Comparison of ENCODE assay signal across 8 mouse cellular contexts in genomic region chr17:71782699-71783365, GRCm38 (mm10). TPM values are rescaled to one million over a fixed set of nuclear protein-coding genes. Genes with fewer than 3 reads are reported as not detected.
DNase-seq lines count a peak whose midpoint lies in the region; ATAC-seq lines count a peak whose summit lies in the region.

No protein-coding gene starts in this region.

- H3K4me1 ChIP-seq in embryonic facial prominence, embryonic 14.5 days (ENCODE audit: control insufficient read depth, insufficient read depth, low read length), result peaks cover 2% of the 10 kb centered on the region; the same call in 1 of the 2 replicates
- H3K4me1 ChIP-seq in lung, embryonic 16.5 days (replicated peaks; ENCODE audit: control insufficient read depth, insufficient read depth, low read length), result no peaks in the 10 kb centered on the region

- H3K9ac ChIP-seq in embryonic facial prominence, embryonic 14.5 days (ENCODE audit: low read depth, low read length), result peak overlapping the region; percentile 82
- H3K9ac ChIP-seq in lung, embryonic 16.5 days (ENCODE audit: low read length), result peak overlapping the region; percentile 70

- peaks cover 9% of the 10 kb centered on the region; the same call in 1 of the 2 replicates for H3K9me3 ChIP-seq in embryonic facial prominence, embryonic 14.5 days (ENCODE audit: control insufficient read depth, low read length)
- no peaks in the 10 kb centered on the region for H3K9me3 ChIP-seq in lung, embryonic 16.5 days (ENCODE audit: control insufficient read depth, low read length)

- H3K27ac ChIP-seq in embryonic facial prominence, embryonic 14.5 days (replicated peaks; ENCODE audit: low read depth, low read length), result peak overlapping the region; percentile 65
- H3K27ac ChIP-seq in lung, embryonic 16.5 days (ENCODE audit: low read length), result no peak overlapping the region

- intact Hi-C loops in heart, postnatal 10 days (cut with DNase I), result loop anchor here (5.0 kb wide), 1 partner anchor 86 kb away; no protein-coding TSS in a partner anchor

- WGBS in embryonic facial prominence, embryonic 14.5 days, result 0% methylated on average over 20 of the region's 59 CpGs
- 1% methylated on average over 29 of the region's 59 CpGs for WGBS in lung, embryonic 16.5 days

- peak overlapping the region; percentile 78 for H3K4me3 ChIP-seq in embryonic facial prominence, embryonic 14.5 days (ENCODE audit: low read depth, low read length)
- H3K4me3 ChIP-seq in lung, embryonic 16.5 days (ENCODE audit: low read length), result peak overlapping the region; percentile 58

- H3K4me2 ChIP-seq in embryonic facial prominence, embryonic 14.5 days (ENCODE audit: low read depth, low read length), result peak overlapping the region; percentile 83
- H3K4me2 ChIP-seq in lung, embryonic 16.5 days (ENCODE audit: low read depth, low read length), result peak overlapping the region; percentile 77

- peak; percentile 23 for DNase-seq in kidney, adult 18-20 months
- no peak for DNase-seq in kidney, adult 9 months
- DNase-seq in embryonic facial prominence, embryonic 14.5 days (ENCODE audit: low spot score), result peak; percentile 34
- peak; percentile 38 to 40 for DNase-seq in heart, postnatal 10 days
- DNase-seq in layer of hippocampus, adult 9-11 months, result peak; percentile 30
- DNase-seq in right cerebral cortex, postnatal 10 days (ENCODE audit: low spot score in 2 of 2), result peak; percentile 57 to 68
- no peak for DNase-seq in spleen, postnatal 10 days (ENCODE audit: low spot score in 2 of 2)

- peak; percentile 41; the same call in 1 of the 2 replicates for ATAC-seq in embryonic facial prominence, embryonic 14.5 days (ENCODE audit: low read depth)
- ATAC-seq in lung, embryonic 16.5 days (ENCODE audit: low read depth), result peak; percentile 47

- no peaks in the 10 kb centered on the region for H3K27me3 ChIP-seq in embryonic facial prominence, embryonic 14.5 days (replicated peaks; ENCODE audit: control insufficient read depth, insufficient read depth, low read length)
- peaks cover 13% of the 10 kb centered on the region for H3K27me3 ChIP-seq in lung, embryonic 16.5 days (ENCODE audit: control insufficient read depth, insufficient read depth, low read depth, low read length)

- H3K36me3 ChIP-seq in embryonic facial prominence, embryonic 14.5 days (ENCODE audit: control insufficient read depth, insufficient read depth, low read length), result no peaks in the 10 kb centered on the region
- H3K36me3 ChIP-seq in lung, embryonic 16.5 days (ENCODE audit: control insufficient read depth, insufficient read depth, low read length), result no peaks in the 10 kb centered on the region

RNA-seq across cellular contexts. Expression of gene Clip4, which starts 14.6 kb away (rescaled TPM):
- polyA plus RNA-seq in embryonic facial prominence, embryonic 14.5 days (2014; fragmentation: Nextera tagmentation; extraction: Ambion mirVana), result 13.0 and 15.3 TPM in 2 replicates
- total RNA-seq in heart, postnatal 10 days (2021), result 100 to 1,000 TPM; 164 TPM
- polyA plus RNA-seq in lung, embryonic 16.5 days (2015; fragmentation: Nextera tagmentation; extraction: Ambion mirVana), result 6.0 and 6.9 TPM in 2 replicates

RNA-seq across cellular contexts. Expression of gene Pcare, which starts 30.1 kb away (rescaled TPM):
- not detected in 2 replicates for polyA plus RNA-seq in embryonic facial prominence, embryonic 14.5 days (2014; fragmentation: Nextera tagmentation; extraction: Ambion mirVana)
- total RNA-seq in heart, postnatal 10 days (2021), result under 1 TPM; 0.57 to 0.77 TPM
- polyA plus RNA-seq in lung, embryonic 16.5 days (2015; fragmentation: Nextera tagmentation; extraction: Ambion mirVana), result not detected in 2 replicates

Comparison
In these comparisons a context has a peak if more than half of its experiments do, and no peak if none do; other contexts are left out.
1. DNase-seq: peak in kidney, adult 18-20 months (single experiment), embryonic facial prominence, embryonic 14.5 days (single experiment), heart, postnatal 10 days (2 of 2), layer of hippocampus, adult 9-11 months (single experiment) and right cerebral cortex, postnatal 10 days (2 of 2); none in kidney, adult 9 months (single experiment) and spleen, postnatal 10 days (0 of 2).